Mouse (Mus musculus): ENCODE measurements around the gene Gpn2. TPM values are rescaled to one million over a fixed set of nuclear protein-coding genes. Genes with fewer than 3 reads are reported as not detected.

Gene Gpn2
- polyA plus RNA-seq, 1 experiment from 2014 or later = 20.4 TPM

DNA sequence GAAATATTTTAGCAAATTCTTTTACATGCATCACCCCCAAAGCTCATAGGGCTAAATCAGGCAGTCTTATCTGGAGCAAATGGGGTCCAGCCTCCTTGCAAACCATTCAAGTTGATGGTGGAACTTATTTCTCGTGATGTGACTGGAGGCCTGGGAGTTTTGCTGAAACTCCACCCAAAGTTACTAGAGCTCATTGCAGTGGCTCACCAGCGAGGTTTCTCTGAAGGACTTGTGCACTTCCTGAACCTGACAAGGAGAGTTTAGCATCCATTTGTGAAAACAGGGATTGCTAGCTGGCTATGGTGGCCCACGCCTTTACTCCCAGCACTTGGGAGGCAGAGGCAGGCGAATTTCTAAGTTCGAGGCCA is 49.9 kb downstream of the Gpn2 start:
- no peak for ATAC-seq (ENCODE audit: low FRiP score)
- no peak for DNase-seq (ENCODE audit: low spot score)
- no peak overlapping the region for H3K27ac ChIP-seq
- no peaks in the 10 kb centered on the region for H3K36me3 ChIP-seq (replicated peaks; ENCODE audit: control insufficient read depth, insufficient read depth)
- H3K4me2 ChIP-seq (replicated peaks) = no peak overlapping the region
- peaks cover 14% of the 10 kb centered on the region; the same call in 1 of the 2 replicates for H3K4me1 ChIP-seq (replicated peaks; ENCODE audit: control insufficient read depth, insufficient read depth, low read length)
- no peaks in the 10 kb centered on the region for H3K27me3 ChIP-seq (ENCODE audit: control insufficient read depth, insufficient read depth, low read length)
- no peak overlapping the region for H3K9ac ChIP-seq
- no peaks in the 10 kb centered on the region for H3K9me3 ChIP-seq (ENCODE audit: control insufficient read depth, low read length)
- WGBS = 91% methylated on average over 5 of the region's 5 CpGs
- H3K4me3 ChIP-seq (replicated peaks; ENCODE audit: low read length) = no peak overlapping the region

Small RNA genes lying within 50 kb of the gene (microRNA-seq; reads per million reads assigned to microRNA genes)
- gene Gm23158 = not detected

Other genes starting within 250 kb of the Gpn2 start
- gene Wdtc1, start 230.9 kb upstream of the Gpn2 start, polyA plus RNA-seq (2014; fragmentation: Nextera tagmentation; extraction: Ambion mirVana) = 25.6 and 27.0 TPM in 2 replicates
- gene Slc9a1, start 214.7 kb upstream of the Gpn2 start, polyA plus RNA-seq (2014; fragmentation: Nextera tagmentation; extraction: Ambion mirVana) = 8.5 and 9.0 TPM in 2 replicates
- gene Tent5b, start 104.2 kb upstream of the Gpn2 start, polyA plus RNA-seq (2014; fragmentation: Nextera tagmentation; extraction: Ambion mirVana) = 0.09 and 0.16 TPM in 2 replicates
- gene Trnp1, start 85.8 kb upstream of the Gpn2 start, polyA plus RNA-seq (2014; fragmentation: Nextera tagmentation; extraction: Ambion mirVana) = 12.3 and 14.8 TPM in 2 replicates
- 0.16 TPM in 1 of 2 replicates, not detected in the other for gene Kdf1, start 65.4 kb upstream of the Gpn2 start, polyA plus RNA-seq (2014; fragmentation: Nextera tagmentation; extraction: Ambion mirVana)
- 170 and 176 TPM in 2 replicates for gene Nudc, start 38.4 kb upstream of the Gpn2 start, polyA plus RNA-seq (2014; fragmentation: Nextera tagmentation; extraction: Ambion mirVana)
- gene Nr0b2, start 31.0 kb upstream of the Gpn2 start, polyA plus RNA-seq (2014; fragmentation: Nextera tagmentation; extraction: Ambion mirVana) = not detected in 2 replicates
- gene Gpatch3, start 9.6 kb upstream of the Gpn2 start, polyA plus RNA-seq (2014; fragmentation: Nextera tagmentation; extraction: Ambion mirVana) = 6.2 and 7.5 TPM in 2 replicates
- 2.7 and 3.9 TPM in 2 replicates for gene Sfn, start 17.8 kb downstream of the Gpn2 start, polyA plus RNA-seq (2014; fragmentation: Nextera tagmentation; extraction: Ambion mirVana)
- 3.0 and 3.9 TPM in 2 replicates for gene Zdhhc18, start 65.8 kb downstream of the Gpn2 start, polyA plus RNA-seq (2014; fragmentation: Nextera tagmentation; extraction: Ambion mirVana)
- gene Pigv, start 88.3 kb downstream of the Gpn2 start, polyA plus RNA-seq (2014; fragmentation: Nextera tagmentation; extraction: Ambion mirVana) = 9.9 and 10.1 TPM in 2 replicates
- 35.5 and 37.8 TPM in 2 replicates for gene Arid1a, start 172.4 kb downstream of the Gpn2 start, polyA plus RNA-seq (2014; fragmentation: Nextera tagmentation; extraction: Ambion mirVana)